Mouse (Mus musculus) liver, embryonic 14.5 days (tissue): ENCODE measurements around the gene Traf3ip3. TPM values are rescaled to one million over a fixed set of nuclear protein-coding genes. Genes with fewer than 3 reads are reported as not detected.

Experiments used
- ATAC-seq: fragments of 200-750 bp; cut with Nextera tagmentation; 2 replicates; pipeline ENCODE4 v1.8.0; 2017; ENCODE audit warnings: moderate number of reproducible peaks, mild to moderate bottlenecking, moderate library complexity; ENCODE audit not compliant: insufficient read depth
- DNase-seq, 3 experiments: peaks; one replicate each; pipeline ENCODE4 v3.0.0-alpha.2; 2012 to 2013; ENCODE audit warnings: low read depth in 3 of 3, low spot score in 3 of 3
- H3K27ac ChIP-seq: fragments of 300-500 bp; sonication (generic); 2 replicates; pipeline ENCODE4 v1.5.1; 2014; ENCODE audit warnings: moderate library complexity, mild to moderate bottlenecking, control low read depth, inconsistent platforms
- H3K27me3 ChIP-seq: fragments of 300-500 bp; sonication (generic); 2 replicates; pipeline ENCODE4 v1.6.1; 2014; ENCODE audit warnings: mild to moderate bottlenecking, low read length, moderate library complexity; ENCODE audit not compliant: control insufficient read depth, insufficient read depth
- H3K36me3 ChIP-seq: fragments of 300-500 bp; sonication (generic); replicated peaks from 2 replicates; pipeline ENCODE4 v1.6.1; 2014; ENCODE audit warnings: low read depth; ENCODE audit not compliant: control insufficient read depth, insufficient read depth
- H3K4me1 ChIP-seq, 2 experiments: fragments of 200-500 bp in 1 of 2; fragments of 300-500 bp in 1 of 2; sonication (generic) in 1 of 2; replicated peaks; 2 replicates each; pipeline ENCODE4 v1.6.1; 2012 to 2014; ENCODE audit warnings: antibody characterized with exemption in 1 of 2, inconsistent platforms in 1 of 2, low read length in 1 of 2; ENCODE audit not compliant: control insufficient read depth in 2 of 2, insufficient read depth in 2 of 2
- H3K4me2 ChIP-seq: fragments of 300-500 bp; sonication (generic); 2 replicates; pipeline ENCODE4 v1.6.1; 2014; ENCODE audit warnings: low read depth, mild to moderate bottlenecking, control low read depth, moderate library complexity
- H3K4me3 ChIP-seq, 2 experiments: fragments of 200-500 bp in 1 of 2; fragments of 300-500 bp in 1 of 2; sonication (generic) in 1 of 2; 2 replicates each; pipeline ENCODE4 v1.5.1; 2012 to 2014; ENCODE audit warnings: low read depth in 2 of 2, low read length in 2 of 2, mild to moderate bottlenecking in 2 of 2, control low read depth in 1 of 2, inconsistent platforms in 1 of 2, moderate library complexity in 1 of 2; ENCODE audit not compliant: insufficient read depth in 1 of 2
- H3K9ac ChIP-seq: fragments of 300-500 bp; sonication (generic); replicated peaks from 2 replicates; pipeline ENCODE4 v1.6.1; 2014; ENCODE audit warnings: mild to moderate bottlenecking, control low read depth, moderate library complexity
- H3K9me3 ChIP-seq: fragments of 300-500 bp; sonication (generic); 2 replicates; pipeline ENCODE4 v1.6.1; 2016; ENCODE audit warnings: low read length, mixed read lengths; ENCODE audit not compliant: control insufficient read depth
- CTCF ChIP-seq: IDR thresholded peaks from 2 replicates; pipeline ENCODE4 v1.5.1; 2016; ENCODE audit warnings: antibody characterized with exemption, low read depth, control low read depth
- EP300 ChIP-seq: IDR thresholded peaks from 2 replicates; pipeline ENCODE4 v1.6.1; 2016; ENCODE audit warnings: antibody characterized with exemption, low read depth
- WGBS: fragments of 180-500 bp; shearing (Covaris S2); extraction: QIAGEN DNeasy Blood & Tissue Kit; methylation state at CpG from one replicate; pipeline ENCODE4 v1.1.7; 2014; ENCODE audit not compliant: insufficient replicate concordance; 5-methylcytosine and 5-hydroxymethylcytosine counted together
- polyA plus RNA-seq, 2 experiments: library from polyadenylated mRNA; depleted of rRNA in 1 of 2; stranded (reverse) in 1 of 2; unstranded in 1 of 2; fragments of >200 nt; fragmentation: Nextera tagmentation in 1 of 2; extraction: Ambion mirVana in 1 of 2; gene quantifications; 2 replicates each; pipeline versions ENCODE4 v1.2.1 to v1.2.3; 2012 to 2014

Traf3ip3 gene
- polyA plus RNA-seq, 2 experiments: 4.9 to 5.1 TPM

- ATAC-seq: no peak
- H3K9me3 ChIP-seq: no peaks in the 10 kb centered on the region
- no peak overlapping the region for H3K27ac ChIP-seq
- no peak overlapping the region for H3K4me2 ChIP-seq
- no peak overlapping the region for H3K4me3 ChIP-seq
- TF ChIP-seq CTCF: no peak
- no peak for TF ChIP-seq EP300
- H3K36me3 ChIP-seq: no peaks in the 10 kb centered on the region
- DNase-seq: no peak
- H3K27me3 ChIP-seq: no peaks in the 10 kb centered on the region
- 51% methylated on average over 5 of the region's 5 CpGs for WGBS
- H3K4me1 ChIP-seq: no peaks in the 10 kb centered on the region
- no peak overlapping the region for H3K9ac ChIP-seq
These were observed 12.6 kb upstream of the Traf3ip3 start for GRCm38 (mm10) chr1:193214053-193214452.

GRCm38 (mm10) chr1:193211371-193211770 is 9.9 kb upstream of the Traf3ip3 start:
- H3K4me3 ChIP-seq: no peak overlapping the region
- TF ChIP-seq CTCF (no peak), EP300 (no peak)
- no peak overlapping the region for H3K27ac ChIP-seq
- H3K36me3 ChIP-seq: no peaks in the 10 kb centered on the region
- 44% methylated on average over 5 of the region's 5 CpGs for WGBS
- no peak for DNase-seq
- ATAC-seq: no peak
- no peaks in the 10 kb centered on the region for H3K27me3 ChIP-seq
- no peak overlapping the region for H3K9ac ChIP-seq
- no peak overlapping the region for H3K4me2 ChIP-seq
- H3K9me3 ChIP-seq: no peaks in the 10 kb centered on the region
- no peaks in the 10 kb centered on the region for H3K4me1 ChIP-seq

GRCm38 (mm10) chr1:193208178-193208577 is 6.7 kb upstream of the Traf3ip3 start:
- DNase-seq: no peak
- H3K27me3 ChIP-seq: no peaks in the 10 kb centered on the region
- H3K4me2 ChIP-seq: no peak overlapping the region
- H3K9ac ChIP-seq: no peak overlapping the region
- no peak for TF ChIP-seq EP300
- TF ChIP-seq CTCF: peak; percentile 86
- no peaks in the 10 kb centered on the region; a peak in 1 of 4 replicates for H3K4me1 ChIP-seq
- no peak overlapping the region for H3K4me3 ChIP-seq
- no peak for ATAC-seq
- no peak overlapping the region for H3K27ac ChIP-seq
- H3K9me3 ChIP-seq: no peaks in the 10 kb centered on the region
- no peaks in the 10 kb centered on the region for H3K36me3 ChIP-seq
- 17% methylated on average over 2 of the region's 2 CpGs for WGBS

- no peak within 1 kb of the TSS for H3K27ac ChIP-seq
- no peaks in the 10 kb centered on the region; a peak in 1 of 4 replicates for H3K4me1 ChIP-seq
- no peak within 1 kb of the TSS for H3K4me3 ChIP-seq
- DNase-seq (no peak), ATAC-seq (no peak)
- H3K4me2 ChIP-seq: no peak within 1 kb of the TSS
- WGBS: 60% methylated on average over 3 of the region's 3 CpGs
- TF ChIP-seq EP300 (no peak), CTCF (no peak)
- H3K9me3 ChIP-seq: no peaks in the 10 kb centered on the region
- no peak within 1 kb of the TSS for H3K9ac ChIP-seq
- H3K27me3 ChIP-seq: no peaks in the 10 kb centered on the region
- no peaks in the 10 kb centered on the region for H3K36me3 ChIP-seq
These were observed 6.0 kb upstream of the Traf3ip3 start, which contains the start of gene Lamb3 for GRCm38 (mm10) chr1:193207503-193207902. TSS of gene Lamb3 (plus strand) at chr1:193207699.

- no peak for DNase-seq
- 56% methylated on average over 2 of the region's 2 CpGs for WGBS
- Histone ChIP-seq H3K4me3 (no peak overlapping the region), H3K9ac (no peak overlapping the region), H3K4me2 (no peak overlapping the region), H3K4me1 (peaks cover 0 to 2% of the 10 kb centered on the region in 2 experiments; a peak in 2 of 4 replicates), H3K27ac (no peak overlapping the region), H3K27me3 (no peaks in the 10 kb centered on the region), H3K9me3 (no peaks in the 10 kb centered on the region), H3K36me3 (no peaks in the 10 kb centered on the region)
- no peak for ATAC-seq
- no peak for TF ChIP-seq EP300
These were observed 3.9 kb upstream of the Traf3ip3 start for GRCm38 (mm10) chr1:193205431-193205830.
